Mouse (Mus musculus) neural tube, embryonic 11.5 days (tissue): Measurements from ENCODE around the gene Ngrn. TPM values are rescaled to one million over a fixed set of nuclear protein-coding genes. Genes with fewer than 3 reads are reported as not detected.

Experiments used
- ATAC-seq: fragments of 200-750 bp; cut with Nextera tagmentation; 2 replicates; pipeline ENCODE4 v1.8.0; 2017; ENCODE audit warnings: moderate number of reproducible peaks, mild to moderate bottlenecking, moderate TSS enrichment, moderate library complexity; ENCODE audit not compliant: insufficient read depth, low FRiP score, low TSS enrichment
- DNase-seq: peaks from one replicate; pipeline ENCODE4 v3.0.0-alpha.2; 2015; ENCODE audit warnings: low spot score
- H3K27ac ChIP-seq: fragments of 300-500 bp; sonication (generic); 2 replicates; pipeline ENCODE4 v1.5.1; 2014; ENCODE audit warnings: low read depth, mild to moderate bottlenecking, low read length
- H3K27me3 ChIP-seq: fragments of 300-500 bp; sonication (generic); 2 replicates; pipeline ENCODE4 v1.6.1; 2014; ENCODE audit warnings: mild to moderate bottlenecking, low read length, mixed read lengths; ENCODE audit not compliant: control insufficient read depth, insufficient read depth
- H3K36me3 ChIP-seq: fragments of 300-500 bp; sonication (generic); 2 replicates; pipeline ENCODE4 v1.6.1; 2014; ENCODE audit warnings: mild to moderate bottlenecking, low read length, moderate library complexity, mixed read lengths; ENCODE audit not compliant: control insufficient read depth, insufficient read depth
- H3K4me1 ChIP-seq: fragments of 300-500 bp; sonication (generic); 2 replicates; pipeline ENCODE4 v1.6.1; 2014; ENCODE audit warnings: low read length, mixed read lengths; ENCODE audit not compliant: control insufficient read depth, insufficient read depth
- H3K4me2 ChIP-seq: fragments of 300-500 bp; sonication (generic); 2 replicates; pipeline ENCODE4 v1.6.1; 2014; ENCODE audit warnings: low read depth, mild to moderate bottlenecking, moderate library complexity
- H3K4me3 ChIP-seq: fragments of 300-500 bp; sonication (generic); 2 replicates; pipeline ENCODE4 v1.5.1; 2014; ENCODE audit warnings: low read depth, low read length
- H3K9ac ChIP-seq: fragments of 300-500 bp; sonication (generic); 2 replicates; pipeline ENCODE4 v1.6.1; 2014; ENCODE audit warnings: mild to moderate bottlenecking, low read length
- H3K9me3 ChIP-seq: fragments of 300-500 bp; sonication (generic); 2 replicates; pipeline ENCODE4 v1.6.1; 2016; ENCODE audit warnings: low read length; ENCODE audit not compliant: control insufficient read depth
- WGBS: fragments of 180-500 bp; shearing (Covaris S2); extraction: QIAGEN DNeasy Blood & Tissue Kit; methylation state at CpG from one replicate; pipeline ENCODE4 v1.1.7; 2014; 5-methylcytosine and 5-hydroxymethylcytosine counted together
- polyA plus RNA-seq: library from polyadenylated mRNA; unstranded; fragments of >200 nt; fragmentation: Nextera tagmentation; extraction: Ambion mirVana; gene quantifications from 2 replicates; pipeline ENCODE4 v1.2.1, GENCODE M21; 2014

Ngrn gene
- polyA plus RNA-seq, 1 experiment from 2014 or later, result 42.9 TPM

GRCm38 (mm10) chr7:80299568-80299967, 38.6 kb downstream of the Ngrn start:
- Histone ChIP-seq H3K4me1 (peaks cover 9% of the 10 kb centered on the region), H3K9me3 (no peaks in the 10 kb centered on the region), H3K4me3 (no peak overlapping the region), H3K27ac (no peak overlapping the region), H3K4me2 (no peak overlapping the region), H3K9ac (no peak overlapping the region), H3K36me3 (peaks cover 6% of the 10 kb centered on the region), H3K27me3 (no peaks in the 10 kb centered on the region)
- no peak for DNase-seq
- 88% methylated on average over 3 of the region's 3 CpGs for WGBS
- ATAC-seq, result no peak

GRCm38 (mm10) chr7:80301522-80301921, 40.5 kb downstream of the Ngrn start:
- ATAC-seq (no peak), DNase-seq (no peak)
- no peak overlapping the region for H3K4me2 ChIP-seq
- H3K9me3 ChIP-seq, result no peaks in the 10 kb centered on the region
- H3K27ac ChIP-seq, result no peak overlapping the region
- H3K4me1 ChIP-seq, result peaks cover under 1% of the 10 kb centered on the region; the same call in 1 of the 2 replicates
- H3K27me3 ChIP-seq, result no peaks in the 10 kb centered on the region
- H3K4me3 ChIP-seq, result no peak overlapping the region
- WGBS, result 96% methylated on average over 2 of the region's 2 CpGs
- H3K9ac ChIP-seq, result no peak overlapping the region
- peaks cover 9% of the 10 kb centered on the region for H3K36me3 ChIP-seq

GRCm38 (mm10) chr7:80307766-80308165, 46.8 kb downstream of the Ngrn start:
- ATAC-seq (no peak), DNase-seq (no peak)
- no peaks in the 10 kb centered on the region for H3K9me3 ChIP-seq
- WGBS, result 92% methylated on average over 3 of the region's 3 CpGs
- no peaks in the 10 kb centered on the region for H3K27me3 ChIP-seq
- no peak overlapping the region for H3K27ac ChIP-seq
- H3K36me3 ChIP-seq, result peaks cover 19% of the 10 kb centered on the region
- no peak overlapping the region for H3K4me2 ChIP-seq
- no peak overlapping the region for H3K4me3 ChIP-seq
- H3K4me1 ChIP-seq, result no peaks in the 10 kb centered on the region
- H3K9ac ChIP-seq, result no peak overlapping the region

GRCm38 (mm10) chr7:80310771-80311170, 49.8 kb downstream of the Ngrn start:
- whole genome bisulfite sequencing, result 85% methylated on average over 7 of the region's 7 CpGs
- no peak for DNase-seq
- Histone ChIP-seq H3K4me3 (no peak overlapping the region), H3K27ac (no peak overlapping the region), H3K4me2 (no peak overlapping the region), H3K9me3 (no peaks in the 10 kb centered on the region), H3K4me1 (no peaks in the 10 kb centered on the region), H3K36me3 (peaks cover 27% of the 10 kb centered on the region), H3K27me3 (no peaks in the 10 kb centered on the region), H3K9ac (no peak overlapping the region)
- ATAC-seq, result no peak

Other genes starting within 250 kb of the Ngrn start
- gene Zfp710, start 236.4 kb upstream of the Ngrn start, polyA plus RNA-seq, result 21.9 and 24.8 TPM in 2 replicates
- gene Idh2, start 145.8 kb upstream of the Ngrn start, polyA plus RNA-seq, result 371 and 381 TPM in 2 replicates
- 10.5 and 12.1 TPM in 2 replicates for gene Sema4b, start 74.4 kb upstream of the Ngrn start, polyA plus RNA-seq
- 53.2 and 65.5 TPM in 2 replicates for gene Cib1, start 28.4 kb upstream of the Ngrn start, polyA plus RNA-seq
- 4.5 and 4.9 TPM in 2 replicates for gene Gdpgp1, start 28.4 kb upstream of the Ngrn start, polyA plus RNA-seq
- gene Ttll13, start 14.8 kb upstream of the Ngrn start, polyA plus RNA-seq, result 1.3 and 2.1 TPM in 2 replicates
- 15.1 and 15.8 TPM in 2 replicates for gene Vps33b, start 8.4 kb downstream of the Ngrn start, polyA plus RNA-seq
- 179 and 183 TPM in 2 replicates for gene Prc1, start 33.2 kb downstream of the Ngrn start, polyA plus RNA-seq
- gene Rccd1, start 63.2 kb downstream of the Ngrn start, polyA plus RNA-seq, result 12.0 and 12.8 TPM in 2 replicates
- gene Unc45a, start 79.8 kb downstream of the Ngrn start, polyA plus RNA-seq, result 36.2 and 36.8 TPM in 2 replicates
- gene Hddc3, start 81.9 kb downstream of the Ngrn start, polyA plus RNA-seq, result 22.1 and 26.3 TPM in 2 replicates
- 9.7 and 11.2 TPM in 2 replicates for gene Man2a2, start 110.2 kb downstream of the Ngrn start, polyA plus RNA-seq
- 7.1 and 7.7 TPM in 2 replicates for gene Fes, start 126.7 kb downstream of the Ngrn start, polyA plus RNA-seq
- gene Furin, start 144.2 kb downstream of the Ngrn start, polyA plus RNA-seq, result 4.9 and 5.8 TPM in 2 replicates